Mouse (Mus musculus) embryonic facial prominence, embryonic 12.5 days (tissue): ENCODE data around the gene Angel2. TPM values are rescaled to one million over a fixed set of nuclear protein-coding genes. Genes with fewer than 3 reads are reported as not detected.

Source experiments
- ATAC-seq: fragments of 200-750 bp; cut with Nextera tagmentation; 2 replicates; pipeline ENCODE4 v1.8.0; 2017; ENCODE audit not compliant: insufficient number of reproducible peaks, insufficient read depth, low FRiP score, low TSS enrichment
- H3K27ac ChIP-seq: fragments of 300-500 bp; sonication (generic); 2 replicates; pipeline ENCODE4 v1.5.1; 2016; ENCODE audit warnings: mild to moderate bottlenecking
- H3K27me3 ChIP-seq: fragments of 300-500 bp; sonication (generic); 2 replicates; pipeline ENCODE4 v1.6.1; 2016; ENCODE audit warnings: mild to moderate bottlenecking, moderate library complexity
- H3K36me3 ChIP-seq: fragments of 300-500 bp; sonication (generic); 2 replicates; pipeline ENCODE4 v1.6.1; 2016; ENCODE audit warnings: mild to moderate bottlenecking
- H3K4me1 ChIP-seq: fragments of 300-500 bp; sonication (generic); 2 replicates; pipeline ENCODE4 v1.6.1; 2016
- H3K4me2 ChIP-seq: fragments of 300-500 bp; sonication (generic); replicated peaks from 2 replicates; pipeline ENCODE4 v1.6.1; 2016; ENCODE audit warnings: mild to moderate bottlenecking, moderate library complexity
- H3K4me3 ChIP-seq: fragments of 300-500 bp; sonication (generic); 2 replicates; pipeline ENCODE4 v1.5.1; 2016; ENCODE audit warnings: mild to moderate bottlenecking
- H3K9ac ChIP-seq: fragments of 300-500 bp; sonication (generic); 2 replicates; pipeline ENCODE4 v1.6.1; 2016; ENCODE audit warnings: mild to moderate bottlenecking, moderate library complexity
- H3K9me3 ChIP-seq: fragments of 300-500 bp; sonication (generic); 2 replicates; pipeline ENCODE4 v1.6.1; 2016; ENCODE audit warnings: mild to moderate bottlenecking, moderate library complexity
- WGBS: fragments of 180-500 bp; shearing (Covaris S2); methylation state at CpG from one replicate; pipeline ENCODE4 v1.1.7; 2016; 5-methylcytosine and 5-hydroxymethylcytosine counted together
- polyA plus RNA-seq: library from polyadenylated mRNA; unstranded; fragments of >200 nt; fragmentation: Nextera tagmentation; extraction: Ambion mirVana; gene quantifications from 2 replicates; pipeline ENCODE4 v1.2.1, GENCODE M21; 2016

Angel2 gene
- polyA plus RNA-seq, 1 experiment from 2014 or later: 58.5 TPM

DNA sequence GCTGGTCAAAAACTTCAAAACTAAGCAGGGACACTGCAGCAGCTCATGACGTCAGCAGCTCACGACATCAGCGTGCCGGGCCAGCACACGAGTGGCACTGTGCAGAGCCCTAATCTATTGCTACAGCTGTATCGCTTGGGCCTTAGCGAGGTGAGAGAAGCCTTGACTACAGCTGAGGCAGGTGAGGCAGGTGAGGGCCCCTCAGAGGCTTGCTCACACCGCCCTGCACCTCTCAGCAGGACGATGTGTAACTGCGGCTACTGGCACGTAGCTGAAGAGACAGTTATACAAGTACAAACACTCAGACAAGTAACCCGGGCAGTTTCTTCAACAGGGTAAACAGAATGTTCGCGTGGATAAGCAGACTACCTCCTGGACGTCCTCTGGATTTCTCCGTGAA, 20.2 kb upstream of the Angel2 start:
- H3K27me3 ChIP-seq: no peaks in the 10 kb centered on the region
- WGBS: 91% methylated on average over 16 of the region's 16 CpGs

GRCm38 (mm10) chr1:190910836-190911235, 14.1 kb upstream of the Angel2 start:
- H3K4me3 ChIP-seq: peak overlapping the region; percentile 81
- no peak overlapping the region for H3K27ac ChIP-seq
- H3K9me3 ChIP-seq: no peaks in the 10 kb centered on the region
- H3K27me3 ChIP-seq: no peaks in the 10 kb centered on the region
- H3K4me2 ChIP-seq: peak overlapping the region; percentile 81
- 85% methylated on average over 6 of the region's 6 CpGs for WGBS
- 0 out of 2 replicates have a peak, but pooled peaks have one; percentile 35 for ATAC-seq
- H3K4me1 ChIP-seq: peaks cover 12% of the 10 kb centered on the region; the same call in 1 of the 2 replicates
- no peaks in the 10 kb centered on the region for H3K36me3 ChIP-seq
- peak overlapping the region; percentile 72 for H3K9ac ChIP-seq

More for the DNA sequence above, 20.2 kb upstream of the Angel2 start:
- Histone ChIP-seq H3K27ac (no peak overlapping the region), H3K36me3 (peaks cover 15% of the 10 kb centered on the region; the same call in 1 of the 2 replicates), H3K4me1 (no peaks in the 10 kb centered on the region), H3K4me3 (no peak overlapping the region), H3K9me3 (no peaks in the 10 kb centered on the region), H3K4me2 (no peak overlapping the region), H3K9ac (no peak overlapping the region)
- ATAC-seq: no peak

GRCm38 (mm10) chr1:190911415-190912123, 13.3 kb upstream of the Angel2 start, which contains the start of gene Rps6kc1:
Rps6kc1 (minus strand) TSS chr1:190911770.
- Histone ChIP-seq H3K4me1 (peaks cover 12% of the 10 kb centered on the region; the same call in 1 of the 2 replicates), H3K9me3 (no peaks in the 10 kb centered on the region), H3K4me3 (peak within 1 kb of the TSS; percentile 81), H3K36me3 (no peaks in the 10 kb centered on the region), H3K9ac (peak within 1 kb of the TSS; percentile 72), H3K27me3 (no peaks in the 10 kb centered on the region), H3K27ac (0 out of 2 replicates have a peak within 1 kb of the TSS, but pooled peaks have one; percentile 23), H3K4me2 (peak within 1 kb of the TSS; percentile 81)
- under 1% methylated on average over 47 of the region's 47 CpGs for WGBS
- peak; percentile 88 for ATAC-seq

DNA sequence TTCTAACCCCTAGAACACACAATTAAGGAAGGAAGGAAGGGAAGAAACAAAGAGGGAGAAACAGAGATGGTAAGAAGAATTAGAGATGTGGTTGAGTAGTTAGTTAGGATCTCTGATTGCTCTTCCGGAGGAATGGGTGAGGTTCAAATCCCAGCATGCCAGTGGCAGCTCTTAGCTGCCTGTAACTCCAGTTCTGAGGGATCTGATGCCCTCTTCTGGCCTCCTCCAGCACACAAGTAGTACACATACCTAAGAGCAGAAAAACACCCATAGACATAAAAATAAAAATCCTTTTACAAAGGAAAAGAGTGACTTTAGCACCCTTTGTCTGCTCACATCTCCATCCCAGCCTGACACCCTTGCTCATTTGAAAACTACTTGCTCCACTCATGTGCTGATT, 12.3 kb upstream of the Angel2 start:
- WGBS: 43% methylated on average over 1 of the region's 1 CpGs
- no peaks in the 10 kb centered on the region for H3K27me3 ChIP-seq
- H3K36me3 ChIP-seq: no peaks in the 10 kb centered on the region
- no peak overlapping the region for H3K9ac ChIP-seq
- H3K4me2 ChIP-seq: no peak overlapping the region
- H3K9me3 ChIP-seq: no peaks in the 10 kb centered on the region
- no peak for ATAC-seq
- H3K4me3 ChIP-seq: no peak overlapping the region
- H3K4me1 ChIP-seq: peaks cover 12% of the 10 kb centered on the region; the same call in 1 of the 2 replicates
- no peak overlapping the region for H3K27ac ChIP-seq

- Histone ChIP-seq H3K4me3 (no peak overlapping the region), H3K9me3 (no peaks in the 10 kb centered on the region), H3K4me2 (no peak overlapping the region), H3K27me3 (no peaks in the 10 kb centered on the region), H3K9ac (no peak overlapping the region), H3K36me3 (no peaks in the 10 kb centered on the region), H3K4me1 (no peaks in the 10 kb centered on the region), H3K27ac (no peak overlapping the region)
- ATAC-seq: no peak
- 63% methylated on average over 7 of the region's 7 CpGs for WGBS
These were observed 6.0 kb upstream of the Angel2 start for GRCm38 (mm10) chr1:190918938-190919337.

GRCm38 (mm10) chr1:190919725-190920469, 5.0 kb upstream of the Angel2 start:
- Histone ChIP-seq H3K27ac (no peak overlapping the region), H3K4me2 (no peak overlapping the region), H3K27me3 (no peaks in the 10 kb centered on the region), H3K9ac (no peak overlapping the region), H3K9me3 (no peaks in the 10 kb centered on the region), H3K36me3 (no peaks in the 10 kb centered on the region), H3K4me1 (no peaks in the 10 kb centered on the region), H3K4me3 (no peak overlapping the region)
- no peak for ATAC-seq
- WGBS: 63% methylated on average over 8 of the region's 8 CpGs

GRCm38 (mm10) chr1:190927311-190927710, 2.4 kb downstream of the Angel2 start:
- Histone ChIP-seq H3K36me3 (no peaks in the 10 kb centered on the region), H3K9ac (no peak overlapping the region), H3K4me1 (peaks cover 14% of the 10 kb centered on the region; the same call in 1 of the 2 replicates), H3K9me3 (no peaks in the 10 kb centered on the region), H3K27ac (no peak overlapping the region), H3K4me2 (peak overlapping the region; percentile 72), H3K27me3 (no peaks in the 10 kb centered on the region), H3K4me3 (no peak overlapping the region)
- WGBS: 91% methylated on average over 3 of the region's 3 CpGs
- ATAC-seq: no peak

- H3K4me1 ChIP-seq: peaks cover 14% of the 10 kb centered on the region; the same call in 1 of the 2 replicates
- no peaks in the 10 kb centered on the region for H3K27me3 ChIP-seq
- peak overlapping the region; percentile 72 for H3K4me2 ChIP-seq
- H3K36me3 ChIP-seq: 0 out of 2 replicates have a peak, but pooled peaks cover 2% of the 10 kb centered on the region
- peak overlapping the region; percentile 85 for H3K9ac ChIP-seq
- H3K4me3 ChIP-seq: peak overlapping the region; percentile 70
- H3K27ac ChIP-seq: peak overlapping the region; percentile 99
- H3K9me3 ChIP-seq: no peaks in the 10 kb centered on the region
- 26% methylated on average over 16 of the region's 16 CpGs for WGBS
- peak; percentile 18; the same call in 1 of the 2 replicates for ATAC-seq
These were observed 2.9 kb downstream of the Angel2 start for GRCm38 (mm10) chr1:190927751-190928369.

- ATAC-seq: peak; percentile 96
- H3K4me1 ChIP-seq: peaks cover 14% of the 10 kb centered on the region; the same call in 1 of the 2 replicates
- peak overlapping the region; percentile 99 for H3K27ac ChIP-seq
- H3K36me3 ChIP-seq: 0 out of 2 replicates have a peak, but pooled peaks cover 4% of the 10 kb centered on the region
- H3K9ac ChIP-seq: peak overlapping the region; percentile 85
- no peaks in the 10 kb centered on the region for H3K9me3 ChIP-seq
- peak overlapping the region; percentile 72 for H3K4me2 ChIP-seq
- no peaks in the 10 kb centered on the region for H3K27me3 ChIP-seq
- under 1% methylated on average over 41 of the region's 79 CpGs for WGBS
- peak overlapping the region; percentile 70 for H3K4me3 ChIP-seq
These were observed 3.6 kb downstream of the Angel2 start for GRCm38 (mm10) chr1:190928370-190929009.

- Histone ChIP-seq H3K4me2 (peak overlapping the region; percentile 72), H3K9ac (peak overlapping the region; percentile 85), H3K4me1 (peaks cover 14% of the 10 kb centered on the region; the same call in 1 of the 2 replicates), H3K9me3 (no peaks in the 10 kb centered on the region), H3K27me3 (no peaks in the 10 kb centered on the region), H3K4me3 (peak overlapping the region; percentile 70), H3K27ac (peak overlapping the region; percentile 99), H3K36me3 (peaks cover 9% of the 10 kb centered on the region)
- ATAC-seq: no peak
- WGBS: 6% methylated on average over 27 of the region's 27 CpGs
These were observed 4.2 kb downstream of the Angel2 start for GRCm38 (mm10) chr1:190929010-190929695.
